Mouse (Mus musculus): ENCODE results near the gene Prkn. TPM values are rescaled to one million over a fixed set of nuclear protein-coding genes. Genes with fewer than 3 reads are reported as not detected.
"Not testable (repeated sequence)": the region's sequence is repeated elsewhere in the genome, so short reads cannot be mapped to it uniquely, and the experiment has no call there.

The Prkn gene
- polyA plus RNA-seq, 1 experiment from 2014 or later = 2.5 TPM

GRCm38 (mm10) chr17:11981666-11982065, 1141.5 kb downstream of the Prkn start:
- TF ChIP-seq CTCF (IDR thresholded peaks at IDR 0.05) = no peak
- DNase-seq (ENCODE audit: low read depth, low spot score) (no peak), ATAC-seq (no peak)
- ChIA-PET POLR2A (no interaction called here), CTCF (no interaction called here)
- in situ Hi-C loops (cut with MboI; ENCODE audit: low pct_unique_long_range_greater_than_20kb) = no loop called here
- peaks cover 4% of the 10 kb centered on the region for H3K27me3 ChIP-seq

DNA sequence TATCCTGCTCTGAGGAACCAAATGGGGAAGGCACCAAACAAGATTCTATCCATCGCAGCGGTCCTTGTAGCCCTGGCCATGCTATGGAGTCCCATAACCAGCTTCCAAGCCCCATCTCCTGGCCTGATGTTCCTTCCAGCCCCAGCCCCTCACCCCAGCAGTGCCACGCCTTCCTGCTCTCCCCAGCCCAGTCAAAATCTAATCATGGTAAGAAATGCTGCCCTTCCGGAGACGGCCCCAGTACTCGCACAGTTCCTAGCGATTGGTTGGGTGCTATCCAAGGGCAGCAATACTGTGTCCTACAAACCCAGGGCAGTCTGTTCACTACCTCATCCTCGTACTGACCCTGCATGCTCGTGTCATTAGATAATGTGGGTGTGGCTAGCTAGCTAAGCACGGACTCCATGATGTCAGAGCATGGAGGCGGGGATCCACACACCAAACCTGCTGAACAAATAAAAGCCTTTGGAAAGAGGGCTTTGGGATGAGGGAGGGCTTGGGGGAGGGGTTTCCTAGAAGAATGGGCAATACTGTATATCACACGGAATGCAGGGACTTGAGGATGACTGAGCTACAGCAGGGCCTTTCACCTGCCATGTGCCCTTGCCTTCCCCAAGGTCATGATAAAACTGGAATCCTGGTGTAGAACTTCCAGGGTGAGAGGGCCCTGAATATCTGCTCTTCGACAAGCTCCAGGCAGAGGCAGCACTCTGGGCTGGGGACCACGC, 1148.1 kb downstream of the Prkn start:
- ChIA-PET POLR2A (interaction anchor here (0.8 kb wide), 1 partner anchor 34 kb away, joined by 3 read pairs; no protein-coding TSS in a partner anchor), CTCF (no interaction called here)
- peaks cover 4% of the 10 kb centered on the region for H3K27me3 ChIP-seq
- in situ Hi-C loops (cut with MboI; ENCODE audit: low pct_unique_long_range_greater_than_20kb) = no loop called here
- no peak for ATAC-seq
- no peak for TF ChIP-seq CTCF (IDR thresholded peaks at IDR 0.05)
- DNase-seq (ENCODE audit: low read depth, low spot score) = no peak

GRCm38 (mm10) chr17:11989296-11989695, 1149.1 kb downstream of the Prkn start:
- ChIA-PET CTCF (no interaction called here), POLR2A (no interaction called here)
- peaks cover 10% of the 10 kb centered on the region for H3K27me3 ChIP-seq
- no peak for TF ChIP-seq CTCF (IDR thresholded peaks at IDR 0.05)
- in situ Hi-C loops (cut with MboI; ENCODE audit: low pct_unique_long_range_greater_than_20kb) = no loop called here
- DNase-seq (ENCODE audit: low read depth, low spot score) (no peak), ATAC-seq (no peak)

DNA sequence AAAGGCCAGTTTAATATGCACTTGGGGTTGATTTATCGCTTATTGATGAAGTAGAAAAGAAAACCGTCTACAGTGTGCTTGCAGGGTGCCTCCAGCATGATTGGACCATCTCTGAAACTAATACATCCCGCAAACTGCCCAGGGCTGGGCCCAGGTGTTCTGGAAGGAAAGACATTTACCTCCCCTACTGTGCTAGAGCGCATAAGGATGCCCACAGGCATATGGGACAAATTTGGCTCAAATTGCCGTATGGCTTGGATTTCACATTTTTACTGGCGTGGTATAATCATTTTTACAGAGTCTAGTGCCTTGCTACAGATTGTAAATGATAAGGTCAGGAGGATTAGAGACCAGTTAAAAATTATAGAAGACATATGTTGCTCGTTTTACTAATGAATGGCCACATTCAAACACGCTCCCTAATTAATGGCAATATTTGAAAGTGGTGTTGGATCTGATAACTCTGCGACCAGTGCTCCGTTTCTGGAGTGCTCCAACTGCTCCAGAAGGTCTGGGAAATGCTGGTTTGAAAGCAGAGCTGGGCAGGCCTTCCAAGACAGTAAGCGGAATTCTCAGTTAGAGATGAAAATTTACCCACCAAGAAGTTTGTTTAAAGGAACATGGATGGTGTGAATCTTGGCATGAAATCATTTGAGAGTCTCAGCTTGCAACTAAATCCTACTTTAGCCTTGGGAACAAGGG, 1150.4 kb downstream of the Prkn start:
- in situ Hi-C loops (cut with MboI; ENCODE audit: low pct_unique_long_range_greater_than_20kb) = no loop called here
- POLR2A ChIA-PET = no interaction called here
- DNase-seq (ENCODE audit: low read depth, low spot score) (no peak), ATAC-seq (no peak)
- H3K27me3 ChIP-seq = peaks cover 12% of the 10 kb centered on the region
- CTCF ChIA-PET = no interaction called here
- TF ChIP-seq CTCF (IDR thresholded peaks at IDR 0.05) = no peak

- H3K27me3 ChIP-seq = peaks cover 18% of the 10 kb centered on the region
- ATAC-seq = peak; percentile 58
- in situ Hi-C loops (cut with MboI; ENCODE audit: low pct_unique_long_range_greater_than_20kb) = no loop called here
- DNase-seq (ENCODE audit: low read depth, low spot score) = no peak
- peak; percentile 78 for TF ChIP-seq CTCF (IDR thresholded peaks at IDR 0.05)
- ChIA-PET CTCF (interaction anchor here (1.8 kb wide), 1 partner anchor 14 kb away, joined by 4 read pairs; no protein-coding TSS in a partner anchor), POLR2A (no interaction called here)
These were observed 1153.1 kb downstream of the Prkn start for GRCm38 (mm10) chr17:11993249-11993648.

DNA sequence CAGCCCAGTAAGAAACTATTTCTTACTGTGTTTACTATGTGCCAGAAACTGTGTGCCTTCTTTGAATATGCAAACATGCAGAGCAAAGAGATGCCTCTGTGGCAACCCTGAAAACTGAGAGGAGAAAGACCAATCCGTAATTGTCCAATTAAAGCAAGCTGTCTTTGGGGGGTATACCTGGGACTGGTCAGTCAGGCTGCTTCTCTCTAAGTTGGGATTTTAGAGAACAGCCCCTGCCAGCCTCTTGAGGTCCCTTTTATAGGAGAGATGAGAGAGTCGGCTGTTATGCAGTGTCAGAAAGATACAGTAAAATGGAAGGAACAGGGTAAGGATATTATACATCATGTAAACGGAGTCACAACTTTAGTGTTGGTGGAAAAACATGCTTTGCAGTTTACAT, 1154.1 kb downstream of the Prkn start:
- TF ChIP-seq CTCF (IDR thresholded peaks at IDR 0.05) = no peak
- CTCF ChIA-PET = no interaction called here
- DNase-seq (ENCODE audit: low read depth, low spot score) (no peak), ATAC-seq (no peak)
- H3K27me3 ChIP-seq = peaks cover 18% of the 10 kb centered on the region
- POLR2A ChIA-PET = no interaction called here
- in situ Hi-C loops (cut with MboI; ENCODE audit: low pct_unique_long_range_greater_than_20kb) = no loop called here

- DNase-seq (ENCODE audit: low read depth, low spot score); in situ Hi-C loops (cut with MboI; ENCODE audit: low pct_unique_long_range_greater_than_20kb); CTCF ChIA-PET; POLR2A ChIA-PET; ATAC-seq: not testable (repeated sequence)
- peaks cover 18% of the 10 kb centered on the region for H3K27me3 ChIP-seq
These were observed 1154.6 kb downstream of the Prkn start for GRCm38 (mm10) chr17:11994754-11995153.

GRCm38 (mm10) chr17:11995522-11995921, 1155.3 kb downstream of the Prkn start:
- POLR2A ChIA-PET = no interaction called here
- TF ChIP-seq CTCF (IDR thresholded peaks at IDR 0.05) = no peak
- in situ Hi-C loops (cut with MboI; ENCODE audit: low pct_unique_long_range_greater_than_20kb) = no loop called here
- DNase-seq (ENCODE audit: low read depth, low spot score) = no peak
- CTCF ChIA-PET = no interaction called here
- no peak for ATAC-seq
- peaks cover 14% of the 10 kb centered on the region for H3K27me3 ChIP-seq

DNA sequence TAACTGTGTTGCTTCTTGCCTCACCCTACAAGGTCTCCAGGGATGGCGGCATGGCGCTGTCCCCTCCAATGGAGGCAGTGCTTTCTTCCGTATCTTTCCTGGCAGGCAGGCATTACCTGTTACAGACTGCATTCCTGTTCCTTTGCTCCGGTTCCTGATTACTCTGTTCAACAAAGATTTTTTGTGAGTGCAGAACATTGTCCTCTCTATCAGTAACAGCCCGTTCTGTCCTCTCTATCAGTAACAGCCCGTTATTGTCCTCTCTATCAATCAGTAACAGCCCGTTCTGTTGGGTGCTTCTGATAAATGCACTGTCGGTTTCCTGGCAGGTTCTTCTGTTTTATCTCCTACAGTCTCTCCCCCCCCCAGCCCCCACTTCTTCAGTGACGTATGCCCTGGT, 1156.1 kb downstream of the Prkn start:
- CTCF ChIA-PET = no interaction called here
- in situ Hi-C loops (cut with MboI; ENCODE audit: low pct_unique_long_range_greater_than_20kb) = no loop called here
- H3K27me3 ChIP-seq = peaks cover 14% of the 10 kb centered on the region
- TF ChIP-seq CTCF (IDR thresholded peaks at IDR 0.05) = no peak
- POLR2A ChIA-PET = no interaction called here
- DNase-seq (ENCODE audit: low read depth, low spot score) = no peak
- ATAC-seq = no peak

- POLR2A ChIA-PET = no interaction called here
These were observed 1160.1 kb downstream of the Prkn start for GRCm38 (mm10) chr17:12000285-12000684.

DNA sequence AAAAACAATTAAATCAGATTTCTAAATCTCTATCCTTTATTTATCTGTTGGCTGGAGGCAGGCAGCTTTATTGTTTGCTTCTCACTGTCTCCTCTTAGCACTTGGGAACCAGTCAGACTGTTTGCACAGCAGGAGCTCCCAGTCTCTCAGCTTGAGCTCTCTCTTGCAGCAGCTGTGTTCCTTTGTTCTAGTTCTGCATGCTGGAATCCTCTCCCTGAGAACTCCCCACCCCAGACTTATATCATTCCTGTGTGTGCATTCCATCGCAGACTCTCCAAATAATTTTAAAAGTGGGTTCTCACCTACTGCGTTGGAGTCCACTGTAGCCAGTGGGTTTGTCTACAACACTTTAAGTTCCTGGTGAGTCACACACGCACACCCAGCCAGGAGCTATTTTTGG, 1181.1 kb downstream of the Prkn start:
- ChIA-PET POLR2A (no interaction called here), CTCF (interaction anchor here (1.1 kb wide), 1 partner anchor 14 kb away, joined by 4 read pairs; no protein-coding TSS in a partner anchor)
- no peak for TF ChIP-seq CTCF (IDR thresholded peaks at IDR 0.05)
- DNase-seq (ENCODE audit: low read depth, low spot score) (no peak), ATAC-seq (no peak)
- peaks cover 11% of the 10 kb centered on the region for H3K27me3 ChIP-seq
- in situ Hi-C loops (cut with MboI; ENCODE audit: low pct_unique_long_range_greater_than_20kb) = no loop called here

More at GRCm38 (mm10) chr17:12000285-12000684, 1160.1 kb downstream of the Prkn start:
- DNase-seq (ENCODE audit: low read depth, low spot score) (no peak), ATAC-seq (no peak)
- in situ Hi-C loops (cut with MboI; ENCODE audit: low pct_unique_long_range_greater_than_20kb) = no loop called here
- CTCF ChIA-PET = no interaction called here
- peaks cover 16% of the 10 kb centered on the region for H3K27me3 ChIP-seq
- TF ChIP-seq CTCF (IDR thresholded peaks at IDR 0.05) = no peak

Measured in Patski (cell line).